Mouse (Mus musculus): Measurements from ENCODE around the gene Baz2b.

Gene Baz2b

GRCm38 (mm10) chr2:59959668-59960494 lies 249.8 kb downstream of the Baz2b start:
- no peak for DNase-seq (ENCODE audit: low read depth, low spot score)

- no peak for DNase-seq (ENCODE audit: low read depth, low spot score)
These were observed 251.1 kb downstream of the Baz2b start for GRCm38 (mm10) chr2:59958543-59958942.

- DNase-seq (ENCODE audit: low read depth, low spot score) = no peak
These were observed 253.7 kb downstream of the Baz2b start for GRCm38 (mm10) chr2:59955916-59956315.

GRCm38 (mm10) chr2:59954791-59955190 lies 254.8 kb downstream of the Baz2b start:
- no peak for DNase-seq (ENCODE audit: low read depth, low spot score)

- no peak for DNase-seq (ENCODE audit: low read depth, low spot score)
These were observed 257.2 kb downstream of the Baz2b start for GRCm38 (mm10) chr2:59952286-59953014.

- no peak for DNase-seq (ENCODE audit: low read depth, low spot score)
These were observed 257.9 kb downstream of the Baz2b start for GRCm38 (mm10) chr2:59951706-59952105.

- DNase-seq (ENCODE audit: low read depth, low spot score) = no peak
These were observed 258.5 kb downstream of the Baz2b start for GRCm38 (mm10) chr2:59951127-59951526.

- DNase-seq (ENCODE audit: low read depth, low spot score) = no peak
These were observed 273.3 kb downstream of the Baz2b start for GRCm38 (mm10) chr2:59936296-59936695.

- no peak for DNase-seq (ENCODE audit: low read depth, low spot score)
These were observed 276.5 kb downstream of the Baz2b start for GRCm38 (mm10) chr2:59933129-59933528.

- no peak for DNase-seq (ENCODE audit: low read depth, low spot score)
These were observed 277.4 kb downstream of the Baz2b start for GRCm38 (mm10) chr2:59932244-59932643.

GRCm38 (mm10) chr2:59913610-59914009 lies 296.0 kb downstream of the Baz2b start:
- DNase-seq (ENCODE audit: low read depth, low spot score) = no peak

GRCm38 (mm10) chr2:59908048-59908447 lies 301.6 kb downstream of the Baz2b start:
- no peak for DNase-seq (ENCODE audit: low read depth, low spot score)

GRCm38 (mm10) chr2:59904007-59904406 lies 305.6 kb downstream of the Baz2b start:
- DNase-seq (ENCODE audit: low read depth, low spot score) = no peak

GRCm38 (mm10) chr2:59898666-59899065 lies 311.0 kb downstream of the Baz2b start:
- DNase-seq (ENCODE audit: low read depth, low spot score) = no peak

- DNase-seq (ENCODE audit: low read depth, low spot score) = no peak
These were observed 311.5 kb downstream of the Baz2b start for GRCm38 (mm10) chr2:59898105-59898504.

- DNase-seq (ENCODE audit: low read depth, low spot score) = peak; percentile 22
These were observed 312.8 kb downstream of the Baz2b start for GRCm38 (mm10) chr2:59896837-59897236.

GRCm38 (mm10) chr2:59896400-59896799 lies 313.2 kb downstream of the Baz2b start:
- no peak for DNase-seq (ENCODE audit: low read depth, low spot score)

GRCm38 (mm10) chr2:59889699-59890098 lies 319.9 kb downstream of the Baz2b start:
- DNase-seq (ENCODE audit: low read depth, low spot score) = no peak

- DNase-seq (ENCODE audit: low read depth, low spot score) = no peak
These were observed 326.8 kb downstream of the Baz2b start for GRCm38 (mm10) chr2:59882742-59883281.

- DNase-seq (ENCODE audit: low read depth, low spot score) = peak; percentile 69
These were observed 327.6 kb downstream of the Baz2b start, which contains the start of gene Wdsub1 for GRCm38 (mm10) chr2:59881831-59882741. Gene Wdsub1, minus strand, starts transcription at chr2:59882591.

GRCm38 (mm10) chr2:59881404-59881803 lies 328.2 kb downstream of the Baz2b start:
- no peak for DNase-seq (ENCODE audit: low read depth, low spot score)

Data from telencephalon, adult 2 months (tissue).